Mouse (Mus musculus) C2C12 (cell line): ENCODE measurements at regions not wholly inside any gene's neighbourhood (a gene's known extent, or its start where the extent isn't known, plus 50 kb on each side); places are given as distances from the start of the nearest gene placed in this dataset.
A peak's percentile ranks its signal among the peaks of the same experiment; 100 is the strongest.

Experiments
- H3K27me3 ChIP-seq: one replicate; pipeline ENCODE4 v1.6.1; 2011; ENCODE audit not compliant: control insufficient read depth, insufficient read depth, insufficient read length
- H3K36me3 ChIP-seq: one replicate; pipeline ENCODE4 v1.6.1; 2011; ENCODE audit not compliant: control insufficient read depth, insufficient read depth
- H3K4me3 ChIP-seq: one replicate; pipeline ENCODE4 v1.5.1; 2011; ENCODE audit warnings: mild to moderate bottlenecking, control low read depth; ENCODE audit not compliant: poor library complexity, insufficient read depth, severe bottlenecking
- H3K79me2 ChIP-seq: one replicate; pipeline ENCODE4 v1.6.1; 2011; ENCODE audit not compliant: control insufficient read depth, insufficient read depth
- H3K79me3 ChIP-seq: one replicate; pipeline ENCODE4 v1.6.1; 2011; ENCODE audit warnings: low read depth, control low read depth
- H3ac ChIP-seq: one replicate; pipeline ENCODE3; 2011; ENCODE audit warnings: low read depth; ENCODE audit not compliant: control insufficient read depth, insufficient read length
- CEBPB ChIP-seq: IDR thresholded peaks from one replicate; pipeline ENCODE4 v1.6.1; 2011; ENCODE audit warnings: low read depth, mild to moderate bottlenecking, control low read depth, moderate library complexity
- CTCF ChIP-seq: IDR thresholded peaks from one replicate; pipeline ENCODE4 v1.5.1; 2011; ENCODE audit not compliant: control insufficient read depth, insufficient read depth, insufficient read length
- FOSL1 ChIP-seq: IDR thresholded peaks from one replicate; pipeline ENCODE4 v1.8.0; 2011; ENCODE audit warnings: mild to moderate bottlenecking, low read length; ENCODE audit not compliant: poor library complexity, insufficient read depth, severe bottlenecking
- MAX ChIP-seq: IDR thresholded peaks from one replicate; pipeline ENCODE4 v1.6.1; 2011; ENCODE audit warnings: mild to moderate bottlenecking, control low read depth
- MYOD1 ChIP-seq: IDR thresholded peaks from one replicate; pipeline ENCODE4 v1.6.1; 2011; ENCODE audit warnings: low read depth; ENCODE audit not compliant: control insufficient read depth, insufficient read length
- MYOG ChIP-seq: IDR thresholded peaks from one replicate; pipeline ENCODE4 v1.6.1; 2011; ENCODE audit not compliant: control insufficient read depth, insufficient read length; ENCODE audit errors: extremely low read depth
- USF1 ChIP-seq: IDR thresholded peaks from one replicate; pipeline ENCODE4 v1.6.1; 2011; ENCODE audit warnings: low read depth, mild to moderate bottlenecking, control low read depth, moderate library complexity

- no peaks in the 10 kb centered on the region for H3K79me3 ChIP-seq
- no peak overlapping the region for H3ac ChIP-seq
- H3K27me3 ChIP-seq: no peaks in the 10 kb centered on the region
- TF ChIP-seq FOSL1: peak; percentile 86
- TF ChIP-seq MAX: no peak
- no peaks in the 10 kb centered on the region for H3K36me3 ChIP-seq
- no peak overlapping the region for H3K4me3 ChIP-seq
- no peaks in the 10 kb centered on the region for H3K79me2 ChIP-seq
These were observed 433.2 kb downstream of the Gsdmc2 start for GRCm38 (mm10) chr15:63411771-63412118.

- H3K79me3 ChIP-seq: no peaks in the 10 kb centered on the region
- H3K79me2 ChIP-seq: no peaks in the 10 kb centered on the region
- TF ChIP-seq CTCF (no peak), FOSL1 (no peak), USF1 (no peak), CEBPB (no peak), MYOG (no peak), MYOD1 (no peak), MAX (no peak)
These were observed 433.8 kb downstream of the Gsdmc2 start for GRCm38 (mm10) chr15:63410994-63411770.

GRCm38 (mm10) chr15:63400445-63400844 lies 444.5 kb downstream of the Gsdmc2 start:
- TF ChIP-seq USF1 (peak; percentile 43), CTCF (no peak), MYOG (no peak), CEBPB (no peak), FOSL1 (peak; percentile 68), MYOD1 (peak; percentile 84), MAX (peak; percentile 72)
- H3K36me3 ChIP-seq: no peaks in the 10 kb centered on the region
- H3K79me3 ChIP-seq: no peaks in the 10 kb centered on the region
- no peaks in the 10 kb centered on the region for H3K79me2 ChIP-seq
- no peak overlapping the region for H3K4me3 ChIP-seq
- no peaks in the 10 kb centered on the region for H3K27me3 ChIP-seq
- no peak overlapping the region for H3ac ChIP-seq

More at GRCm38 (mm10) chr15:63410994-63411770, 433.8 kb downstream of the Gsdmc2 start:
- Histone ChIP-seq H3K36me3 (no peaks in the 10 kb centered on the region), H3K4me3 (peak overlapping the region; percentile 8), H3K27me3 (no peaks in the 10 kb centered on the region), H3ac (no peak overlapping the region)

- TF ChIP-seq MYOG (no peak), USF1 (no peak), MAX (no peak), CTCF (no peak)
- H3K27me3 ChIP-seq: no peaks in the 10 kb centered on the region
- no peak overlapping the region for H3K4me3 ChIP-seq
- no peaks in the 10 kb centered on the region for H3K79me3 ChIP-seq
- no peaks in the 10 kb centered on the region for H3K79me2 ChIP-seq
- H3K36me3 ChIP-seq: no peaks in the 10 kb centered on the region
- no peak overlapping the region for H3ac ChIP-seq
These were observed 445.0 kb downstream of the Gsdmc2 start for GRCm38 (mm10) chr15:63400011-63400410.

- peak; percentile 89 for TF ChIP-seq CEBPB
- TF ChIP-seq FOSL1: peak; percentile 83
- no peak for TF ChIP-seq MAX
These were observed 447.5 kb downstream of the Gsdmc2 start for GRCm38 (mm10) chr15:63397485-63397884.

GRCm38 (mm10) chr15:63377258-63377657 lies 467.7 kb downstream of the Gsdmc2 start:
- no peak for TF ChIP-seq FOSL1
- no peak for TF ChIP-seq MYOD1
- no peak for TF ChIP-seq CTCF
- TF ChIP-seq MAX: no peak
- TF ChIP-seq MYOG: no peak
- no peak for TF ChIP-seq USF1
- no peak for TF ChIP-seq CEBPB
- Histone ChIP-seq H3K4me3 (no peak overlapping the region), H3K36me3 (no peaks in the 10 kb centered on the region), H3K79me2 (no peaks in the 10 kb centered on the region), H3K79me3 (no peaks in the 10 kb centered on the region), H3K27me3 (no peaks in the 10 kb centered on the region), H3ac (no peak overlapping the region)

More at GRCm38 (mm10) chr15:63397485-63397884, 447.5 kb downstream of the Gsdmc2 start:
- Histone ChIP-seq H3K4me3 (no peak overlapping the region), H3K79me2 (no peaks in the 10 kb centered on the region), H3K27me3 (no peaks in the 10 kb centered on the region), H3K36me3 (no peaks in the 10 kb centered on the region), H3ac (no peak overlapping the region), H3K79me3 (no peaks in the 10 kb centered on the region)
